Mouse (Mus musculus): ENCODE data around the gene A730049H05Rik. TPM values are rescaled to one million over a fixed set of nuclear protein-coding genes. Genes with fewer than 3 reads are reported as not detected.

The A730049H05Rik gene
- polyA plus RNA-seq, 1 experiment from 2014 or later = 0.50 TPM

GRCm38 (mm10) chr6:92891535-92891934, 75.3 kb downstream of the A730049H05Rik start:
- 0 out of 2 replicates have a peak, but pooled peaks cover 2% of the 10 kb centered on the region for H3K36me3 ChIP-seq (ENCODE audit: control insufficient read depth, insufficient read depth, low read length)

More at GRCm38 (mm10) chr6:92891535-92891934, 75.3 kb downstream of the A730049H05Rik start:
- DNase-seq (ENCODE audit: low spot score) (no peak), ATAC-seq (ENCODE audit: low FRiP score, low TSS enrichment) (no peak)
- no peaks in the 10 kb centered on the region for H3K9me3 ChIP-seq (ENCODE audit: control insufficient read depth, low read length)
- no peaks in the 10 kb centered on the region for H3K4me1 ChIP-seq (replicated peaks; ENCODE audit: control insufficient read depth, insufficient read depth)
- H3K4me2 ChIP-seq (replicated peaks; ENCODE audit: low read depth) = no peak overlapping the region
- TF ChIP-seq CTCF (IDR thresholded peaks at IDR 0.05; ENCODE audit: low read depth) = no peak
- no peak overlapping the region for H3K27ac ChIP-seq (replicated peaks)
- no peaks in the 10 kb centered on the region for H3K27me3 ChIP-seq (ENCODE audit: control insufficient read depth, insufficient read depth, low read length)
- H3K9ac ChIP-seq (ENCODE audit: low read length) = no peak overlapping the region
- no peak overlapping the region for H3K4me3 ChIP-seq (ENCODE audit: low read depth, low read length)
- 38% methylated on average over 1 of the region's 1 CpGs for WGBS

Other genes with a start within 250 kb of the A730049H05Rik start
- 2.3 and 2.9 TPM in 2 replicates for gene Prickle2, start 110.3 kb upstream of the A730049H05Rik start, polyA plus RNA-seq (2015; fragmentation: Nextera tagmentation; extraction: Ambion mirVana)
- 0.02 TPM in 2 replicates for gene Gm15737, start 52.9 kb downstream of the A730049H05Rik start, polyA plus RNA-seq (2015; fragmentation: Nextera tagmentation; extraction: Ambion mirVana)
- 2.5 and 2.9 TPM in 2 replicates for gene Adamts9, start 127.0 kb downstream of the A730049H05Rik start, polyA plus RNA-seq (2015; fragmentation: Nextera tagmentation; extraction: Ambion mirVana)

All from stomach, postnatal 0 days (tissue).